Mouse (Mus musculus) right cerebral cortex, adult 2 months (tissue): ENCODE results near the gene Pik3r2.
A peak's percentile ranks its signal among the peaks of the same experiment; 100 is the strongest.

Experiments
- DNase-seq, 2 experiments: peaks; one replicate each; pipeline ENCODE4 v3.0.0; 2021 to 2022; ENCODE audit warnings: low spot score in 2 of 2

Pik3r2 gene

DNA sequence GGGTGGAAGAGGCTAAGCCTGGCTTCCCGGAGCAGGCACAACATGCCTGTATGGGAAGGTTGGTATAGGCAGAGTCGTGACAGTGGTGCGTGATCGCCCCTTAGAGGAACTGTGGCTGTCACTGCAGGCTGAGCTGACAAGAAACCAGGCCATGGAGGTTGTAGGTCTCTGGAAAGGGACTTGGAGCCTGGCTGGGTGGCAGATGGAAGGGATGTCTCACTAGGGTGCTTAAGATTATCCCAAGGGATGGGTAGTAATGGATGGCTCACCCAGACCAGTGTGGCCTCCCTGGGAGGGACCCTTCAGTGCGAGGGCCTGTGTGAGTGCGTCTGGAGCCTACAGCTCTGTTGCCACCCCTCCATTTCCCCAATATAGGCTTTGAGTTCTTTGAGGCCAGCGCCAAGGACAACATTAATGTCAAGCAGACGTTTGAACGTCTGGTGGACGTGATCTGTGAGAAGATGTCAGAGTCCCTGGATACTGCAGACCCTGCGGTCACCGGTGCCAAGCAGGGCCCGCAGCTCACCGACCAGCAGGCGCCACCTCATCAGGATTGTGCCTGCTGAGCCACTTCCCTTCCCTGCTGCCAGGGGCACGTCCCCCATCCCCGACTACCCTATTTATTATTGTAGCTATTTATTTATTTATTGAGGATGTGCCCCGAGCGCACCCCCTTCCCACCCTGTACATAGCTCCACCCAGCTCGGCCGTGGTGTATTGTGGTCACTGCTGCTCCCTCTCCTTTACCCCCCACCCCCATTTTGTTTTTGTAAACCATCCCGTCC, 18.8 kb downstream of the Pik3r2 start:
- peak in 1 of 2 experiments; percentile 35 for DNase-seq

DNA sequence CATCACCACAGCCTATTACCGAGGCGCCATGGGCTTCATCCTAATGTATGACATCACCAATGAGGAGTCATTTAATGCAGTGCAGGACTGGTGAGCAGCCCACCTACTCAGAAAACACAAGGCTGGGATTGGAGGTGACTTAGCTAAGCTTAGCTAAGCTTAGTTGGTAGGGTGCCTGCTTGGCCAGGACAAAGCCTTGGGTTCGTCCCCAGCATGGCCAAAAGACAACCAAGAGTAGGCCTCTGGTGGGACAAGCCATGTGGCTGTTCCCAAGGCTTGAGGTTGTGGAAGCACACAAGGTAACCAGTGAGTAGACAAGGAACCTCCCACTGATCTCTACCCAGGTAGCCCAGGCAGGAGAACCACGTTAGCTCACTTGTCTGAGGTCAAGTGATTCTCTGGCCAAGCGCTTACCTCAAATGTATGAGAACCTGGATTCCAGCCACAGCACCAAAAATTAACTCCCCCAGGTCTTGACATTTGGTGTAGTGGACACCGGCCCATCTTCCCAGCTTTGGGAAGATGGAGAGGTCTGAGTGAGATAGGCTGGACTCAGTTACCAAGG, 20.0 kb downstream of the Pik3r2 start:
- DNase-seq: peak; percentile 1 to 3

DNA sequence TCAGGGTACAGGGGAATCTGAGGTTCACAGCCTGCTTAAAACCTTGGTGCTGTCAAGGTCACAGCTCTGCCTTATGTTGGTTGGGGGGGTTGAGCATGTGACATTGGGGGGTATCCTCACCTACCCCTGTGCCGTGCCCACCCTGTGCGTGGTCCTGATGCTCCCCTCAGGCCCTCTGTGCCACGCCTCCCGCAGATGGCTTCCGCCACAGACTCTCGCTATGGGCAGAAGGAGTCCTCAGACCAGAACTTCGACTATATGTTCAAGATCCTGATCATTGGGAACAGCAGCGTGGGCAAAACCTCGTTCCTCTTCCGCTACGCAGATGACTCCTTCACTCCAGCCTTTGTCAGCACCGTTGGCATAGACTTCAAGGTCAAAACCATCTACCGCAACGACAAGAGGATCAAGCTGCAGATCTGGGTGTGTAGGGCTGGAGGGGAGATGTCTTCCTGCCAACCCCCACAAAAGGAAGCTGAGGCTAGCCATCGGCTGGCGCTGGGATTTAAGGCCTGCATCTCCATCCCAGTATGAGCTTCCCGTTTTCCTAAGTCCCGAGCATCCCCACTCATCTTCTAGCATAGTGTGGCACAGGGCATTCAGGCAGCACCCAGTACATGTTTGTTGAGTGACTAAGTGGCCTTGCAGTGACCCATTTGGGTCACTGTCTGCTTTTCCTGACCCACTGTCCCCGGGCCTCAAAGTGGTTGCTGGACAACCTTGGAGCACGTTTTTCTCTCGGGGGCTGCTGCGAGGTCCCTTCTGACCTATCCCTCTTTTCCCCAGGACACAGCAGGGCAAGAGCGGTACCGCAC, 20.6 kb downstream of the Pik3r2 start:
- DNase-seq: peak in 1 of 2 experiments; percentile 21

DNA sequence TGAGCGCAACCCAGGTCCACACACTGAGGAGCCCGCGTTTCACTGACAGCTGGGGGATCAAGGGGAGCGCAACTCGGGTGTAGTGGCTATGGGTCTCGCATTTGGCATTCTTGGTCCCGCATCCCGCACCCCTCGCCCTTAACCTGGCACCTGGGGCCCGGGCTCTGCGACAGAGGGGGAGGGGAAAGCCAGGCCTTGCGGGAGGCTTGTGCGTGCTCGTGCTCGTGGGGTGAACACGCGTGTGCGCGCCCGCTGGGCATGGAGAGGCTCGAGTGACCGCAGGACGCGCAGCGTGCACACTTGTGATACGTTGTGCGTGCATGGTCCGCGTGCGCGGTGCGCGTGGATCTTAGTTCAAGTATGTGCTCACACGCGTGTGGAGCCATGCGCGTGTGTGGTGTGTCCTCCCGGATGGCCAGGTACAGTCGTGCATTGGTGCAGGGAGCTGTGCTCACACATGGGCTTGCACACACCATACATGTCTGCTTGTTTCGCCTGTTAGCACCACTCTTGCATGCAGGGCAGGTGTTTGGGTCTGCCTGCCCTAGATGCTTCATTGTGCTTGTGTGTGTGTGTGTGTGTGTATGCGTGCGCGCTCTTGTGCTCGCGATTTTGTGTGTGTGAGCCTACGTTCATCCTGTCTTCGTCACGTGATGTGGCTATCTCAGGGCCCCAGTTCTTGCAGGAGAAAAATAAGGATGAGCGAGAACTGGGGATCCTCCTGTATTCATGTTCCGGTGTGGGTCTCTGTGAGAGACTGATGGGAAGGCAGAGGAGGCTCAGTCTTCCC, 21.4 kb downstream of the Pik3r2 start:
- DNase-seq: peak; percentile 75 to 83

DNA sequence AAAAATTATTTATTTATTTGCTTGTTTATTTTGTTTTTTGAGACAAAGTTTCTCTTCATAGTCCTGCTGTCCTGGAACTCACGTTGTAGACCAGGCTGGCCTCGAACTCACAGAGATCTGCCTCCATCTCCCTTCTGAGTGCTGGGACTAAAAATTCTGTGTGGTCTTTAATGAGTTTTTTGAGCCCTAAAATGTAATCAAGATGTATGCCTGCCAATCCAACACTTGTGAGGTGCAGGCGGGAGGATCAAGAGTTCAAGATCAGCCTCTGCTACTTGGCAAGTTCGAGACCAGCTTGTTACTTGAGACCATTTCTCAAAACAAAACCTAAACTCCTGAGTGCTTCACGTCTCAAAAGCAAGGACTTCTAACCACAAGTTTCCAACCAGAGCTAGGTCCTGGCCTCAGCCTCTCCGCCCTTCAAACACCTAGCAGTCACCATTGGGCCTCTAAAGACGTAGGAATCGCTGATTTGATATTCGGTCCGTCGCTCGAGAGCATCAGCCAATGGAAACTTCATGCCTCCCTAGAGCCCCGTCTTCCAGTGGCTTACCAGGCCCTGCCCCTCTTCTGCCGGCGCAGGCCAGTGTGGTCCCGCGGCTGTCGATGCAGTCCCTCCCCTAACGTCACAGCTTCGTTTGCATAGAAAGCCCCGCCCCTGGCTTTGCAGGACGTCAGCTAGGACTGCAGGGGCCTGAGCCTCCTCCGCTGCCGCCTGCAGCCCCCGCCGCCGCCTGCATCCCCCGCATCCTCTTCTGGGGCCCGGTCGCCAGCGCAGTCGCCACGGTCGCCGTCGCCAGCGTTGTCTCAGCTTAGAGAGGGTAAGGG, 22.3 kb downstream of the Pik3r2 start, which contains the start of gene Rab3a:
Rab3a (plus strand) TSS at position 637 of the 828 bp plus-strand sequence.
- DNase-seq: peak; percentile 97 to 98

DNA sequence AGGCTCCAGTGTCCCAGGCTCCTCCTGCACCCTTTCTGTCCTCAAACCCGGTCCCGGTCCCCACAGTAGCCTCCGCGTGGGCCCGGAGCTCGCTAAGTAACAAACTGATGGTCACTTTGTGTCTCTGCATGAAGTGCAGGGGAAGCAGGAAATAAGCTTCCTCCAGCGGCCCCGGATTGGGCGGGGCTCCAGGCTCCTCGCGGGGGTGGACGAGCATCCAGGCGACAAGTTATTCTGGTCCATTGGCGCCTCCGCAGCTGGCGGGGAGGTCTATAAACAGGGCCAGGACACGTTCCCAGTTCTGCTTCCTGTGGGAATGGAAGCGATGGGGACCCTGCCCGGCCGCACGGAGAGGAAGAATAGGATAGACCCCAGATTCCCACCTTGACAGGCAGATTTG, 23.4 kb downstream of the Pik3r2 start:
- DNase-seq: peak; percentile 89 to 92

DNA sequence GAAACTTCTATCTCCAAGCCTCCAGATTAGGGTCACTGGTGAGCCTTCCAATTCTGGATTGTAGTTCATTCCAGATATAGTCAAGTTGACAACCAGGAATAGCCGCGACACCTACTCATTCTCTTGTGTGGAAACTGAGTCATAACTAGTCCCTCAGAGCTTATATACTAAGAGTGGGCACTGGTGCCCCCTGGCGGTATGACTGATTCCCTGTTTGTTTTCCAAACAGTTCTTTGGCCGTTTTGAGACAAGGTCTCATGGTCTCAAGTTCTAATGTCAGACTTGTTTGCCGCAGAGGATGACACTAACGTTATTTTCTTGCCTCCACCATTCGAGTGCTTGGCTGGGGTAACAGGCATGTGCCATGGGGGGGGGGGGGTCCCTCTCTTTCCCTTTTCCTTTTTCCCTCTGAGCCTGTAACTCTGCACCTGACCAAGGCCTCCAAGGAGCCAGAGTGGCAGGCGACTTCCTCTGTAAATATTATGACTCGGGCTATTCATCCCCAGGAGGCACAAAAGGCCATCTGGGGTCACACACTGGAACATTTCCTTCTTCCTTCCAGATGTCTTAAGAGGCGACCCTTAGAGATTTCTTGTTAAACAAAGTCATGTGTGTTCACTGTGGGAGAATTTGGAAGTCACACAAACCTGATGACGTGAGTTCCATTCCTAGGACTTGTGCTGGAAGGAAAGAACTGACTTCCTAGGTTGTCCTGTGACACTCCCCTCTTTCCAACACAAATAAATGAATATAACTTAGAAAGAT, 24.3 kb downstream of the Pik3r2 start:
- DNase-seq: peak; percentile 84 to 87

DNA sequence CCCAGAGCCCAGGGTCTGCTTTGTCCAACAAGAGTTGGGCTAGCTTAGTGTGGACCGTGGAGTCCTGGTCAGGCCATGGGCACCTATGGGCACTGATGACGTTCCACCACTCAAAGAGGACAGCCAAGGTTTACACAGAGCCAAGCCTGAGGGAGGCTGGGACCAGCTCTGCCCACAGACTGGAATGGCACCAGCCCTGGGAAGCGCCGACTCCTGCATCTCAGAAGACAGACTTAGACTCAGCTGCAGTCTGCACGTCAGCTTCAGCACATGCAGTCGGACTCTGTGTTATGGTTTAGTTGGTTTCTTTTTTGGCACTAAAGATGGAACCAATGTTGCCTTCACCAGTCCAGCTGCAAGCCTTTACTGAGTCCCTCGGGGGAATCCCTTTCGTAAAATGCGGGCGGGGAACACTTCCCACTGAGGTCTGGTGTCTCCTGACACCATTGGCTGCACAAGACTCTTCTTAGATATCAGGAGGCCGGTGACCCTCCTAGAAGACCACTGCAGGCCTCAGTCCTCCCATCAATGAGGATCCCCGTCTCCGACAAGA, 26.3 kb downstream of the Pik3r2 start:
- peak; percentile 22 to 32 for DNase-seq

DNA sequence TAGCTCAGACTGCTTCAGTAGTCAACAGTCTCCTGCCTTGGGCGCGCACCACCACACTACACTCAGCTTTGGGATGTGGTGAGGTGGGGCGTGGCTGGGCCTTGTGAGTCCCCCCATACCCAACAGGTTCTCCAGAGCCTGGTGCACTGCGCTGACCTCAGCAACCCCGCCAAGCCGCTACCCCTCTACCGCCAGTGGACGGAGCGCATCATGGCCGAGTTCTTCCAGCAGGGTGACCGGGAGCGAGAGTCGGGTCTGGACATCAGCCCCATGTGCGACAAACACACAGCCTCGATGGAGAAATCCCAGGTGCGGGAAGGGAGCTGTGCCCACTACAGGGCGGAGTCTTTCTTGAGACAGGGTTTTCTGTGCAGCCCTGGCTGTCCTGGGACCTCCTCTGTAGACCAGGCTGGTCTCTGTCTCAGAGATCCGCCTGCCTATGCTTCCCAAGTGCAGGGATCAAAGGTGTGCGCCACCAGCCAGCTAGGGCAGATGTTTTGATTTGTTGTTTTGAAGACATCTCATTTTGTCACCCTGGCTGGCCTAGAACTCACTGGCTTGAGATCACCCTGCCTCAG, 27.3 kb downstream of the Pik3r2 start:
- no peak for DNase-seq

DNA sequence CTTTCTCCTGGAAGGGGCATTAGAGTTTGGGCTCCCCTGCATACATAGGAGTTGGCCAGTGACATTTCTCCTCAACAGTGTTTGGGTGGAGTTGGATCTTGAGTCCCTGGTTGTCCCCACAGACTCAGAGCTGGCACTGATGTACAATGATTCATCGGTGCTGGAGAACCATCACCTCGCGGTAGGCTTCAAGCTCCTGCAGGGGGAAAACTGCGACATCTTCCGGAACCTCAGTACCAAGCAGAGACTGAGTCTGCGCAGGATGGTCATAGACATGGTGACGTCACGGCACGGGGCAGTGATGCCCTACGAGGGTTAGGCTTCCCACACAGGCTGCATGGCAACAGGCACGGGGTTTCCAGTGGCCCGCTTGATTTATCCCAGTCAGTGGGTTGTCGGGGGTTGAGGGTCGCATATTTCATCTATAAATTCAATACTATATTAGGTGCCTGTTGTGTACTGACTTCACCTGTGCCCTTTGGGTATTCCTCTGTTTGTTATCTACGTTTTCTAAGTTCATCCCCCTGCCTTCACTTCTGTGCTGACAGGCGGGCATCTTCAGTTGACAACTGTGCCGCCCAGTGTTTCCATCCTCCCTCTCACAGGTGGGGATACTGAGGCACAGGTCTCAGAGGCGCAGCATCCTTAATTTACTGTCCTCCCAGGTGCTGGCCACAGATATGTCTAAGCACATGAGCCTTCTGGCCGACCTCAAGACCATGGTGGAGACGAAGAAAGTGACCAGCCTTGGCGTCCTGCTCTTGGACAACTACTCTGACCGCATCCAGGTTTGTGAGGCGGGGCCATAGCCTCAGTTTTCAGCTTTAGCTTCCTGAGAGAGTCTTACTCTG, 28.0 kb downstream of the Pik3r2 start:
- DNase-seq: no peak

DNA sequence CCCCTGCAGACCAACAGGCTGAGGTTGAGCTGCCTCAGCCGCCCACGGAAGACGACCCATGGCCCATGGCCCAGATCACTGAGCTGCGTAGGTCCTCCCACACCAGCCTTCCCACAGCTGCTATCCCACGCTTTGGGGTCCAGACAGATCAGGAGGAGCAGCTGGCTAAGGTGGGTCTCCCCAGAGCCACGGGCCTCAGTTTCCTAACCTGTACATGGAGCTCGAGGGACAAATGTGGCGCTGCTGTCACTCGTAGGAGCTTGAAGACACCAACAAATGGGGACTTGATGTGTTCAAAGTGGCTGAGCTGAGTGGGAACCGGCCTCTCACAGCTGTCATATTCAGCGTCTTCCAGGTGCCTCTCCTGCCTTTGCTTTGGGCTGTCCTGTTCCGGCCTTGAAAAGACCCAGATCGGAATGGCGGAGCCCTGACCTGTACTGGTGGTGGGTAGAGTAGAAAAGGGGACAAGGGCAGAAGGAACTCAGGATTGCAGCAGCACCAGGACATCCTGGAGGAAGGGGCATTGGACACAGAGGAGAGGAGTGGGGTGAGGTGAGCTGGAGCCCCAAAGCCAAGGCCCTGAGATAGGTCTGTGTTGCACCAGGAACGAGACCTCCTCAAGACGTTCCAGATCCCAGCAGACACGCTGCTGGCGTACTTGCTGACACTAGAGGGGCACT, 29.2 kb downstream of the Pik3r2 start:
- no peak for DNase-seq

DNA sequence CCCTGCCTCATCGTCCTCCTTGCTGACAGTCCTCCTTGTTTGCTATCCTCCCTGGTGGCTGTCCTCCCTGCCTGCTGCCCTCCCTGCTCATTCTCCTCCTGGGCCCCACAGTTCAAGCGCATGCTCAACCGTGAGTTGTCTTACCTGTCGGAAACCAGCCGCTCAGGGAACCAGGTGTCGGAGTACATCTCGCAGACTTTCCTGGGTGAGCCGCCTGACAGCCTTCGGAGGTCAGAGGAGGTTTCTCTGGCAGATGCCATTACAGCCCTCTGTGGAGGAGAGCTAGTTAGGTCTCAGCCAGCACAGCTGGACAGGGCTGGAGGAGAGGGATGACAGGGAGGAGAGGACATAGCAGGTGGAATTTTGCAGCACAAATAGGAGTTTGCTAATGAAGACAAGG, 29.8 kb downstream of the Pik3r2 start:
- no peak for DNase-seq

DNA sequence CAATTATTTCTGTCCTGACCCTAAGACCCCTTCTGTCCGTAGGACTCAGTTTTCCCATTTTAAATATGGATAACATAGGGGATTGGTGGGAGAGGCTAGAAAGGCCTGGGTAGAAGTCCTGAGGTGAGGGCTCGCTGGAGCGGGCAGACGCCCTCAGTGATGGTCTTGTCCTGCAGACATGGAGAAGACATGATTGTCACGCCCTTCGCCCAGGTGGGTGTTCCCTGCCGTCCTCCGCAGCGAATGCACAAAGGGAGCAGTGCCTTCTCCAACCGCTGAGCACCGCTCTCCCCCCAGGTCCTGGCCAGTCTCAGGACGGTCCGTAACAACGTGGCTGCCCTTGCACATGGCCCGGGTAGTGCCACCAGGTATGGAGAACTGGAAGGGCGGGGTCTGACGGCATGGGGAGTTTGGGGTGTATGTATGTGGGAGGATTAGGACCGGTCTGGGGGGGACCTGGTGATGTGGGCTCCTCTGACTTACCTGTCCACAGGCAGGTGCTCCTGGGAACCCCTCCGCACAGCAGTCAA, 30.8 kb downstream of the Pik3r2 start:
- DNase-seq: no peak

DNA sequence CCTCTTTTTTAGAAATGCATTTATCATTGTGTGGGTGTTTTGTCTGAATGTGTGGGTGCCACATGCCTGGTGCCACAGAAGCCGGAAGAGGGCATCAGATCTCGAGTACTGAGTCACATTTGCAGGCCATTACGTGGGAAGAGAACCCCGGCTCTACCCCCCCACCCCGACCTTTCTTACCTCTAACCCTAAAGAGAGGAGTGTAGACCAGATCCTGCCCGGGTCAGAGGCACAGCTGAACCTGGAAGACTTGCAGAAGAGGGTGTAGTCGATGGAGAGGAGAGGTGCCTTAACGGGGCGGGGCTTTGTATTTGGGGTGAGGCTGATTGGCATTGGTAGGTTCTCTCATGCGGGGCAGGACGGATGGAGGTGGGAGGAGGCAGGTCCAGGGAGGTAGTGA, 31.7 kb downstream of the Pik3r2 start:
- no peak for DNase-seq

DNA sequence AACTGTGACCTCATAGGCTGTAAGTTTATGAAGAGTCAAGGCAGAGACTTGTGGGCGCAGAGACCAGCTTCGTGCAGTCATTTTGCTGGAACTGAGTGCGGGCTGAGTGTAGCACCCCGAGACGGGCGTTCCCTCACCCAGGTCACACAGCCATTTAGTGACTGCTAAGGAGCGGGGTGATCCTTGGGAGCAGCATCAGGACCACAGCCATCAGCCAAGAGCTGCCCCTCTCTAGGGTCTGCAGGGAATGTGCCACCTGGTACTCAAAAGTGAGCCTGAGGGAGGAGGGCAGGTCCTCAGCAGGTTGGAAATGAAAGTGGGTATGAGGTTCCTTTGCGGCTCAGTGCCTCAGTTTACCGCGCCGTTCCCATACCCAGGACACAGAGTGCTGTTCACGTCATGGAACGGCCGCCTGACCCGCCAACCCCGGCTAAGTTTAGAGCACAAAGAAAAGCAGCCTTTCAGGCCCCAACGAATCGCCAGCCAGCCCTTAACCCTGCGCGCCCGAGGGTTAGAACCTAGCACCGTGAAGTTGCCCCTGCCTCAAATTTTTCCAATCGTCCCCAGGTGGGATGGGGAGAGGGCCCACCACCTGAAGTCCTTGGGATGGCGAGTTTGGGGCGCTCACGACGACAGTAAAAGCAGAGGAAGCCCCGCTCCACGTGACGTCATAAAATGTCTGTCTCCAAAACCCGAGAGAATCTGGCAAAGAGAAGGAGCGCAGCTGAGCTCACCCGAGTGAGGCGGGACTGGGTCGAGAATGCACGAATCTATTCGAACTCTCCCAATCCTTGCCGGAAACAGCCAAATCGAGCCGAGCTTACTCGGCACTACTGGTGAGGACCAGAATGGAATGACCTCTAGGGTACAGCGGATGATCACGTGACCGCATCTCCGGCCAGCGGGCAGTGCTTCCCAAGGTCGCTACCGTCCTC, 32.6 kb downstream of the Pik3r2 start:
- DNase-seq: peak in 1 of 2 experiments; percentile 44

DNA sequence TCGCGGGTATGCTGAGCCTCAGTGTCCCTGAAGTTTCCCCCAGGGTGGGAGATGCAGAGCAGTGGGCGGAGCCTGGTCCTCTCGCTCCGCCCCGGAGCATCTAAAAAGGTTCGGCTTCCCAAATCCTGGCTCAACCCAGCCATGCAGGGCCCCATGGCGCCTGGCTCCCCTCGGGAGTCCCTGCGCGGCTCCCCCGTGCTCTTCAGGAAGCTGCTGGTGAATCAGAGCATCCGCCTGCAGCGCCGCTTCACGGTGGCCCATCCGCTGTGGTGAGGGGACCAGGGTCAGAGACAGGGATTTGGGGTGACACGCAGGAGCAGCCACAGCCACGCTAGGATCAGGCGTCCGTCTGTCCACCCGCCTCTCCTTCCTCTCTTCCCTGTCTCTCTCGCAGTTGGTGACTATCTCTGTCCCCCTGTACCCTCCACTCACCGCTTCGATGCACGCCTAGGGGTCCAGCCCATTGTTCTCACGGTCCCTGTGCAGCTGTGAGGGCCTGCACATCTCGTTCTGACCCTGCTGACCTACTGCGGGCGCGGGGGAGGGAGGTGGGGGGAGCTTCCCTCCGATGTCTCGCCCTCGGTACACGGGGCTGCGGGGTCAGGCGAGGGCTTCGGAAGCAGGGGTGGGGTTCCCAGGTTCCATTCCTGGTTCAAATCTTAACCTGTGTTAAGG, 33.4 kb downstream of the Pik3r2 start:
- no peak for DNase-seq
